27 mouse cellular contexts compared by ENCODE assay signal in the genomic region with DNA sequence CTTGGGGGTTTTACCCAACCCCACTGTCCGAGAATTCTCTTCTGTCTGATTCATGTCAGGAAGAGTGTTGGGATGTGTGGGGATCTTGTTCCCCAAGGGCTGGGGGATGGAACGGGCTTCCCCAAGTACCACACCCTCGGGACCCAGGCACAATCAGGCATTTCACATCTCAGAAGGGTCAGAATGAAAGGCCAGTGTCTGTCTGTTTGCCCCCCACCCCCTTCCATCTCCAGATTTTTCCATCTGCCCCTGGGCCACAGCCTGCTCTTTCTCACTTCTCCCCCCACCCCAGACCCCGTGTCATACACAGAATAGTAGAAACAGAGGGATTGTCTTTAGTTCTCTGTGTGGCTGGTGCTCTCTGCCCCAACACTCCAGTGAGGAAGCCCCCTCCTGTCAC. TPM values are rescaled to one million over a fixed set of nuclear protein-coding genes. Genes with fewer than 3 reads are reported as not detected.
DNase-seq lines count a peak whose midpoint lies in the region; ATAC-seq lines count a peak whose summit lies in the region.
"Had no signal": no experiment of that assay in that cellular context is flagged by ENCODE, and none has a peak within 500 bp of the region (broad histone marks: within the 10 kb centered on the region; RNA-seq: fewer than 3 reads in every experiment).

No protein-coding gene starts in this region.

- ATAC-seq in hindbrain, embryonic 12.5 days (ENCODE audit: low FRiP score), result no peak
- ATAC-seq in megakaryocyte, adult 5-6 weeks (ENCODE audit: poor library complexity, severe bottlenecking), result no peak
- ATAC-seq: forebrain, embryonic 15.5 days had no signal

- H3K36me3 ChIP-seq in hindbrain, embryonic 10.5 days, result no peaks in the 10 kb centered on the region
- no peaks in the 10 kb centered on the region for H3K36me3 ChIP-seq in hindbrain, embryonic 12.5 days
- H3K36me3 ChIP-seq: embryonic facial prominence, embryonic 10.5 days; embryonic facial prominence, embryonic 13.5 days; forebrain, embryonic 12.5 days; forebrain, embryonic 15.5 days; heart, embryonic 12.5 days; heart, embryonic 15.5 days; hindbrain, embryonic 15.5 days had no signal

- no peaks in the 10 kb centered on the region for H3K9me3 ChIP-seq in hindbrain, embryonic 10.5 days
- H3K9me3 ChIP-seq in hindbrain, embryonic 12.5 days (replicated peaks), result no peaks in the 10 kb centered on the region
- H3K9me3 ChIP-seq: embryonic facial prominence, embryonic 10.5 days; embryonic facial prominence, embryonic 13.5 days; forebrain, embryonic 12.5 days; forebrain, embryonic 15.5 days; heart, embryonic 12.5 days; heart, embryonic 15.5 days; hindbrain, embryonic 15.5 days had no signal

- peaks cover 17% of the 10 kb centered on the region for H3K4me1 ChIP-seq in hindbrain, embryonic 10.5 days (replicated peaks)
- 0 out of 2 replicates have a peak, but pooled peaks cover 3% of the 10 kb centered on the region for H3K4me1 ChIP-seq in hindbrain, embryonic 12.5 days
- H3K4me1 ChIP-seq: embryonic facial prominence, embryonic 13.5 days; forebrain, embryonic 12.5 days; heart, embryonic 12.5 days; heart, embryonic 15.5 days; hindbrain, embryonic 15.5 days had no signal

- DNase-seq in hindbrain, embryonic 10.5 days (ENCODE audit: low spot score), result no peak
- peak; percentile 77 for DNase-seq in layer of hippocampus, adult 9-11 months
- no peak for DNase-seq in layer of hippocampus, adult 18-20 months (ENCODE audit: low spot score in 2 of 2)
- peak; percentile 91 for DNase-seq in brain, adult 2 months (ENCODE audit: low read depth, low spot score)
- DNase-seq: adrenal gland, adult 2 months; adrenal gland, postnatal 14 days; B cell, adult 2 months; cerebellum, adult 11-12 months; cerebellum, adult 9-10 months; cerebellum, postnatal 14 days; embryo, embryonic 11 days; gastrocnemius, postnatal 25 days; heart, adult 18-20 months; heart, postnatal 10 days; heart, postnatal 36 days had no signal

- H3K9ac ChIP-seq in hindbrain, embryonic 12.5 days, result no peak overlapping the region
- H3K9ac ChIP-seq: embryonic facial prominence, embryonic 13.5 days; forebrain, embryonic 12.5 days; forebrain, embryonic 15.5 days; heart, embryonic 12.5 days; heart, embryonic 15.5 days; hindbrain, embryonic 15.5 days had no signal

- WGBS in hindbrain, embryonic 10.5 days, result 69% methylated on average over 4 of the region's 4 CpGs
- WGBS in hindbrain, embryonic 12.5 days, result 63% methylated on average over 4 of the region's 4 CpGs

- no peak overlapping the region for H3K4me2 ChIP-seq in hindbrain, embryonic 12.5 days (replicated peaks)
- H3K4me2 ChIP-seq: embryonic facial prominence, embryonic 13.5 days; forebrain, embryonic 12.5 days; forebrain, embryonic 15.5 days; heart, embryonic 12.5 days; heart, embryonic 15.5 days; hindbrain, embryonic 15.5 days had no signal

- H3K27me3 ChIP-seq in hindbrain, embryonic 10.5 days (ENCODE audit: insufficient read depth, poor library complexity, severe bottlenecking), result peaks cover 8% of the 10 kb centered on the region
- H3K27me3 ChIP-seq in hindbrain, embryonic 12.5 days, result peaks cover 7% of the 10 kb centered on the region; the same call in 1 of the 2 replicates
- H3K27me3 ChIP-seq: forebrain, embryonic 15.5 days; hindbrain, embryonic 15.5 days had no signal

- no peak overlapping the region for H3K4me3 ChIP-seq in hindbrain, embryonic 10.5 days
- H3K4me3 ChIP-seq in hindbrain, embryonic 12.5 days, result no peak overlapping the region
- H3K4me3 ChIP-seq: embryonic facial prominence, embryonic 10.5 days; embryonic facial prominence, embryonic 13.5 days; erythroblast, embryonic 14.5 days; forebrain, embryonic 12.5 days; forebrain, embryonic 15.5 days; heart, embryonic 12.5 days; heart, embryonic 15.5 days; hindbrain, embryonic 15.5 days had no signal

- 0 out of 2 replicates have a peak overlapping the region, but pooled peaks have one; percentile 3 for H3K27ac ChIP-seq in hindbrain, embryonic 10.5 days
- H3K27ac ChIP-seq in hindbrain, embryonic 12.5 days, result no peak overlapping the region
- H3K27ac ChIP-seq: embryonic facial prominence, embryonic 10.5 days; embryonic facial prominence, embryonic 13.5 days; forebrain, embryonic 12.5 days; forebrain, embryonic 15.5 days; heart, embryonic 15.5 days; hindbrain, embryonic 15.5 days had no signal

RNA-seq across cellular contexts. Expression of a gene that starts 20.6 kb away (rescaled TPM):
- 13.4 and 14.3 TPM in 2 replicates for polyA plus RNA-seq in hindbrain, embryonic 10.5 days (2016; fragmentation: Nextera tagmentation; extraction: Ambion mirVana)
- polyA plus RNA-seq in hindbrain, embryonic 12.5 days (2016; fragmentation: Nextera tagmentation; extraction: Ambion mirVana), result 11.2 and 11.7 TPM in 2 replicates
- 10 to 100 TPM; 46.1 to 48.8 TPM for total RNA-seq in layer of hippocampus, adult 18-20 months (2021)
- total RNA-seq in megakaryocyte, adult 5-6 weeks (2015), result 0.18 and 1.2 TPM in 2 replicates
- total RNA-seq in megakaryocyte, adult 5-6 weeks (2017), result 0.40 TPM in 1 of 2 replicates, not detected in the other
- total RNA-seq: MEL had no signal

RNA-seq across cellular contexts. Expression of a gene that starts 32.9 kb away (rescaled TPM):
- polyA plus RNA-seq in hindbrain, embryonic 10.5 days (2016; fragmentation: Nextera tagmentation; extraction: Ambion mirVana), result 0.76 and 1.8 TPM in 2 replicates
- 6.3 and 6.7 TPM in 2 replicates for polyA plus RNA-seq in hindbrain, embryonic 12.5 days (2016; fragmentation: Nextera tagmentation; extraction: Ambion mirVana)
- total RNA-seq in layer of hippocampus, adult 18-20 months (2021), result 100 to 1,000 TPM; 218 to 221 TPM
- total RNA-seq in megakaryocyte, adult 5-6 weeks (2015), result not detected in 2 replicates
- not detected in 2 replicates for total RNA-seq in megakaryocyte, adult 5-6 weeks (2017)
- total RNA-seq: common myeloid progenitor, adult 5-6 weeks had no signal
- polyA plus RNA-seq: erythroblast, embryonic 14.5 days; heart, embryonic 12.5 days had no signal

RNA-seq across cellular contexts. Expression of a gene that starts 54.3 kb away (rescaled TPM):
- polyA plus RNA-seq in hindbrain, embryonic 10.5 days (2016; fragmentation: Nextera tagmentation; extraction: Ambion mirVana), result 2.1 and 2.2 TPM in 2 replicates
- polyA plus RNA-seq in hindbrain, embryonic 12.5 days (2016; fragmentation: Nextera tagmentation; extraction: Ambion mirVana), result 2.9 and 3.5 TPM in 2 replicates
- 100 to 1,000 TPM; 122 to 137 TPM for total RNA-seq in layer of hippocampus, adult 18-20 months (2021)
- 4.3 and 6.3 TPM in 2 replicates for total RNA-seq in megakaryocyte, adult 5-6 weeks (2015)
- total RNA-seq in megakaryocyte, adult 5-6 weeks (2017), result 6.9 and 7.1 TPM in 2 replicates

Comparison
In these comparisons a context has a peak if more than half of its experiments do, and no peak if none do; other contexts are left out.
1. DNase-seq: peak in layer of hippocampus, adult 9-11 months (single experiment) and brain, adult 2 months (single experiment); none in hindbrain, embryonic 10.5 days (single experiment) and layer of hippocampus, adult 18-20 months (0 of 2).
2. RNA of a gene that starts 20.6 kb away (total RNA-seq): 46.1 to 48.8 TPM in layer of hippocampus, adult 18-20 months; 0.18 to 1.2 TPM in megakaryocyte, adult 5-6 weeks; every median in the first group is over 10 times any median in the second.
3. RNA of a gene that starts 32.9 kb away (total RNA-seq): 218 to 221 TPM in layer of hippocampus, adult 18-20 months; not detected in megakaryocyte, adult 5-6 weeks; every median in the first group is over 100 times any median in the second.
4. RNA of a gene that starts 54.3 kb away (total RNA-seq): 122 to 137 TPM in layer of hippocampus, adult 18-20 months; 4.3 to 7.1 TPM in megakaryocyte, adult 5-6 weeks; every median in the first group is over 10 times any median in the second.